Mouse (Mus musculus): ENCODE measurements at regions not wholly inside any gene's neighbourhood (a gene's known extent, or its start where the extent isn't known, plus 50 kb on each side); places are given as distances from the start of the nearest gene placed in this dataset.
"Not testable (repeated sequence)": the region's sequence is repeated elsewhere in the genome, so short reads cannot be mapped to it uniquely, and the experiment has no call there.

GRCm38 (mm10) chr14:53046975-53047374 lies 551.4 kb upstream of the Olfr1507 start:
- TF ChIP-seq CTCF, EP300 (IDR thresholded peaks at IDR 0.05; ENCODE audit: low read depth): not testable (repeated sequence)
